Mouse (Mus musculus): ENCODE data around the gene Eif2b2. TPM values are rescaled to one million over a fixed set of nuclear protein-coding genes. Genes with fewer than 3 reads are reported as not detected.
A peak's percentile ranks its signal among the peaks of the same experiment; 100 is the strongest.

The Eif2b2 gene
- polyA plus RNA-seq, 1 experiment: 45.1 TPM

DNA sequence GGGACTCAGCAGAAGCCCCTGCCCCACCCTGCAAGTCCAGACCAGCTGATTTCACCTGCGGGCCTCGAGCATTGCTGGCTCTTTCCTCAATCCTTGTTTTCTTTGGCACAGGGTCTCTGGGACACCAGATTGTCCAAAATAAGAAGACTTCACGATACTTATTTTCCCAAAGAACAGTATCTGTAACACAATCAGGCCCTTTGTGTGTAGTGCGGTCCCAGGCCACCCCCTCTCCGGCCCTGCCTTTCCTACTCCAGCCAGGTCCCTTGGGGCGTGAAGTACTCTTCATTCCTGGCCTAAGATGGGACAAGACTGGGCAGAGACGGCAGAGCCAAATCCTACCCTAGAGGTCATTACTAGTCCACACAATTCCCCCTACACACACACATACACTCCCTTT is 17.1 kb upstream of the Eif2b2 start:
- TF ChIP-seq POLR2A (IDR thresholded peaks at IDR 0.05; ENCODE audit: borderline replicate concordance, low read depth, low read length) (no peak), CTCF (IDR thresholded peaks at IDR 0.05; ENCODE audit: low read depth, low read length) (no peak)
- Histone ChIP-seq H3K27ac (ENCODE audit: insufficient read depth, low read depth, low read length) (no peak overlapping the region), H3K4me3 (ENCODE audit: insufficient read depth, low read length) (no peak overlapping the region), H3K4me1 (ENCODE audit: control insufficient read depth, insufficient read depth, low read length) (no peaks in the 10 kb centered on the region)

DNA sequence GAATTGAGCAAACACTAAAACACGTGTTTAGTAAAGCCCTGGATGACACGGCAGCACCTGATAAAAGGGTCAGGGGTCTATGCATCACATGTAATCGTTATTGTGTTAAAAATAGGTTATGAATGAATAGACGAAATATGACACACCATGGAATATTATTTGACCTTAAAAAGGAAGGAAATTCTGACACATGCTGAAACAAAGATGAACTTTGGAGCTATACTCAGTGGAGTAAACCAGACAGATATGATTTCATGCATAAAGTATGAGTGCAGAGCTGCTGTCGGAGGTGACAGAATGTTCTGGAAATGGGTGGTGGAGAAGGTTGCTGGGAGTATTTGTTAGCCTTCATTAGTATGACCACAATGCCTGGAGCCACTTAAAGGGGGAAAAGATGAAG is 15.6 kb upstream of the Eif2b2 start:
- Histone ChIP-seq H3K27ac (ENCODE audit: insufficient read depth, low read depth, low read length) (no peak overlapping the region), H3K4me1 (ENCODE audit: control insufficient read depth, insufficient read depth, low read length) (no peaks in the 10 kb centered on the region), H3K4me3 (ENCODE audit: insufficient read depth, low read length) (no peak overlapping the region)
- TF ChIP-seq POLR2A (IDR thresholded peaks at IDR 0.05; ENCODE audit: borderline replicate concordance, low read depth, low read length): no peak
- TF ChIP-seq CTCF (IDR thresholded peaks at IDR 0.05; ENCODE audit: low read depth, low read length): no peak

DNA sequence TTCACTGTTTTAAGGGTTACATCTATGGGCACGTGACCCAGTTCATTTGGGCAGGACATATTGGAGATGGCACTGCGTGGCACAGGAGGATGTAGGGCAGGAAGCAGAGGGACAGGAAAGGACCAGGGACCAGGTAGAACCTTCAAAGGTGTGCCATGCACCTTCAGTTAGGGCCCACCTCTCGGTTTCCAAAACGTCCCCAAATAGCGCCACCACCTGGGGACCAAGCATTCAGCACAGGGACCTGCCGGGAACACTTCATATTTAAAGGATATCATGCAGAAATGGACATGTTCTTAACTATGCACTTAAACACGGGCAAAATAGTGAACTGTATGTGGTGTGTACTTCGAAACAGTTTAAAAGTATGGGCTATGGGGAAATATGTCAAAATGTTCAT is 15.2 kb upstream of the Eif2b2 start:
- TF ChIP-seq CTCF (IDR thresholded peaks at IDR 0.05; ENCODE audit: low read depth, low read length): 0 out of 2 replicates have a peak, but pooled peaks have one; percentile 27
- no peak for TF ChIP-seq POLR2A (IDR thresholded peaks at IDR 0.05; ENCODE audit: borderline replicate concordance, low read depth, low read length)
- Histone ChIP-seq H3K4me1 (ENCODE audit: control insufficient read depth, insufficient read depth, low read length) (no peaks in the 10 kb centered on the region), H3K4me3 (ENCODE audit: insufficient read depth, low read length) (no peak overlapping the region), H3K27ac (ENCODE audit: insufficient read depth, low read depth, low read length) (no peak overlapping the region)

DNA sequence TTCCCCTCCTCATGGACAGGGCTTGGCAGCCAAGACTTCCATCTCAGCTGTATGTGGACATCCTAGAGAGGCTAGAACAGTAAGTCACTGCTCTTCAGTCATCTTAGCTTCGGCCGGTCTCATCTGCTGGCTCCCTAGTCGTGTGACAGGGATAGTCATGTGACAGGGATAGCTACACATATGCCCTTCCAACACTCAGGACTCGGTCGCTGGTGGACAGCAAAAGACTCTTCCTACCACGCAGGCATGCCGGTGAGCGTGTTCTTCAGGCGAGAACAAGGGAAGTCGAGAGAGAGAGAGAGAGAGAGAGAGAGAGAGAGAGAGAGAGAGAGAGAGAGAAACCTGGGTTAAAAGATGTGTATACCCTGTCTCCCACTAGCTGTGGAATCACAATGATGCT is 13.9 kb upstream of the Eif2b2 start:
- Histone ChIP-seq H3K4me1 (ENCODE audit: control insufficient read depth, insufficient read depth, low read length) (no peaks in the 10 kb centered on the region), H3K27ac (ENCODE audit: insufficient read depth, low read depth, low read length) (no peak overlapping the region), H3K4me3 (ENCODE audit: insufficient read depth, low read length) (no peak overlapping the region)
- TF ChIP-seq CTCF (IDR thresholded peaks at IDR 0.05; ENCODE audit: low read depth, low read length): no peak
- TF ChIP-seq POLR2A (IDR thresholded peaks at IDR 0.05; ENCODE audit: borderline replicate concordance, low read depth, low read length): no peak

DNA sequence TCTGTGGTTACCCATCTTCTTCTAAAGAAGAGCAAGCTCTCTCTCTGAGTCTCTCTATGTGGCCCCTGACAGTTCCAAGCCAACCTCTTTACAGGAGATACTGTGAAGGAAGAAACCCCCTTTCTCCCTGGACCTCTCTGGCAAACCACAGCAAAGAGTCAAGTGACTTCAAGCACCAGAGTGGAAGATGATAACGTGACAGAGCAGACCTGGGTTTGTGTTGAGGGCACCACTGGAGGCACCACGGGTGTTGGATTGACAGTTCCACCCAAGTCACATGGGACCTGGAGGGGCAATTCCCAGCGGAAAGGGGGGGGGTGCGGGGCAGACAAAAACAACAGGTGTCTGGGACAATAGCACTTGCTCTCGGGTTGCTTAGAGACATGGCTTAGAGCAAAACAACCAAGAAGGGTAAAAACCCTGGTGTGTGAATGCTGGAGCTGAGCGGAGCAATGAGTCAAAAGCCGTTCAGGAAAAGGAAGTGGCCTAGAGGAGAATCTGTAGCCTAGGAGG is 10.5 kb upstream of the Eif2b2 start:
- Histone ChIP-seq H3K27ac (ENCODE audit: insufficient read depth, low read depth, low read length) (no peak overlapping the region), H3K4me1 (ENCODE audit: control insufficient read depth, insufficient read depth, low read length) (no peaks in the 10 kb centered on the region), H3K4me3 (ENCODE audit: insufficient read depth, low read length) (no peak overlapping the region)
- TF ChIP-seq POLR2A (IDR thresholded peaks at IDR 0.05; ENCODE audit: borderline replicate concordance, low read depth, low read length): no peak
- TF ChIP-seq CTCF (IDR thresholded peaks at IDR 0.05; ENCODE audit: low read depth, low read length): no peak

DNA sequence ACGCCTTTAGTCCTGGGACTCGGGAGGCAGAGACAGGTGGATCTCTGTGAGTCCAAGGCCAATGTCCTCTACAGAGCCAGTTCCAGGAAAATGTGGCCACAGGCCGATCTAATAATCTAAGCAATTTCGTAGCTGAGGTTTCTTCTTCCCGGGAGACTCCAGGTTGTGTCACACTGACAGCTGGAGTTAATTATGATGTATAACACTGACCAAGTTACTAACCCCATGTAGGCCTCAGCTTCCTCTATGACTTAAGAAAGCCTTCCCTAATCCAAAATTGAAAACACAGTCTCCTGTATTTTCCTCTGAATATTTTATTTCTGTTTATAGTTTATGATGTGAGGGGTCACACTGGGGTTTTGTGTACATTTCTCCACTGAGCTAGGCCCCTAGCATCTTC is 4.2 kb upstream of the Eif2b2 start:
- TF ChIP-seq CTCF (IDR thresholded peaks at IDR 0.05; ENCODE audit: low read depth, low read length): no peak
- TF ChIP-seq POLR2A (IDR thresholded peaks at IDR 0.05; ENCODE audit: borderline replicate concordance, low read depth, low read length): no peak
- H3K4me3 ChIP-seq (ENCODE audit: insufficient read depth, low read length): no peak overlapping the region
- peaks cover 4% of the 10 kb centered on the region for H3K4me1 ChIP-seq (ENCODE audit: control insufficient read depth, insufficient read depth, low read length)
- H3K27ac ChIP-seq (ENCODE audit: insufficient read depth, low read depth, low read length): no peak overlapping the region

DNA sequence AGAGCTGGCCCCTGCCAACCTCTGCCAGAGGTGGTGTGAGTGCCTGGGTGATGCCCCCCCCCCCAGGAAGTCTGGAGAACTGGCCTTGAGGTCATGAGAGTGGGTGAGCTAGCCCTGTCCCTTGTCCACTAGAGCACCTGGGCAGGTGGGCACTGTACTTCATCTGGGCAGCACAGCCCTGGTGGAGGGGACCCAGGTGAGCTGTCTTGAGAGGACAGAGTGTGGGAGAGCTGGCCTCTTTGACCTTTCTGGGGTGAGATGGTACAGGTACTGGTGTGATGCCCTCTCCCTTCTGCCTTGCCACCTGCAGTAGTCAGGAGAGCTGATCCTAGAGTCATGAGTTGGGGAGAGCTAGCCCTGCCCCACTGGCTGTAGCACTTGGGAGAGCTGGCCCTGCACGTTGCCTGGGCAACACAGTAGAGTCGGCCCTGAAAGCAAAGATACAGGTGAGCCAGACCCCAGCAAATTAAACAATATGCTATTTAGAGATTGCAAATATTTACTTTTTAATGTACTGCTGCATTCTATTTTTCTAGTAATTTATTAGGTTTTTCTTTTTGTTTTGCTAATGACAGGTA is 1.5 kb upstream of the Eif2b2 start:
- TF ChIP-seq CTCF (IDR thresholded peaks at IDR 0.05; ENCODE audit: low read depth, low read length) (no peak), POLR2A (IDR thresholded peaks at IDR 0.05; ENCODE audit: borderline replicate concordance, low read depth, low read length) (no peak)
- H3K4me3 ChIP-seq (ENCODE audit: insufficient read depth, low read length): no peak overlapping the region
- H3K27ac ChIP-seq (ENCODE audit: insufficient read depth, low read depth, low read length): no peak overlapping the region
- peaks cover 10% of the 10 kb centered on the region for H3K4me1 ChIP-seq (ENCODE audit: control insufficient read depth, insufficient read depth, low read length)

DNA sequence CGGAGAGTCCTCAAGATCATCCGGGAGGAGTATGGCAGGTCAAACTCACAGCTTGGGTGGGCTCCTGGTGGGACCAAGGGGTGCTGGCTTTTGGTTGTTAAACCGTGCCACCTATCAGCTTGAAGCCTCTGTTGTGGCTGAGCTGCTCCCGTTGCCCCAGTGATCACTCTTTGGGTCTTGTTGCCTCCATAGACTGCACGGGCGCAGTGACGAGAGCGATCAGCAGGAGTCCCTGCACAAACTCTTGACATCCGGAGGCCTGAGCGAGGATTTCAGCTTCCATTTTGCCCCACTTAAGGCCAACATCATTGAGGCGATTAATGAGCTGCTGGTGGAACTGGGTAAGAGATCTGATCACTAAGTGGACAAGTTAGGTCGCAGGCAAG is 617 bp downstream of the Eif2b2 start:
- peak overlapping the region; percentile 74 for H3K4me3 ChIP-seq (ENCODE audit: insufficient read depth, low read length)
- peaks cover 10% of the 10 kb centered on the region for H3K4me1 ChIP-seq (ENCODE audit: control insufficient read depth, insufficient read depth, low read length)
- TF ChIP-seq CTCF (IDR thresholded peaks at IDR 0.05; ENCODE audit: low read depth, low read length) (no peak), POLR2A (IDR thresholded peaks at IDR 0.05; ENCODE audit: borderline replicate concordance, low read depth, low read length) (0 out of 2 replicates have a peak, but pooled peaks have one; percentile 13)
- no peak overlapping the region for H3K27ac ChIP-seq (ENCODE audit: insufficient read depth, low read depth, low read length)

DNA sequence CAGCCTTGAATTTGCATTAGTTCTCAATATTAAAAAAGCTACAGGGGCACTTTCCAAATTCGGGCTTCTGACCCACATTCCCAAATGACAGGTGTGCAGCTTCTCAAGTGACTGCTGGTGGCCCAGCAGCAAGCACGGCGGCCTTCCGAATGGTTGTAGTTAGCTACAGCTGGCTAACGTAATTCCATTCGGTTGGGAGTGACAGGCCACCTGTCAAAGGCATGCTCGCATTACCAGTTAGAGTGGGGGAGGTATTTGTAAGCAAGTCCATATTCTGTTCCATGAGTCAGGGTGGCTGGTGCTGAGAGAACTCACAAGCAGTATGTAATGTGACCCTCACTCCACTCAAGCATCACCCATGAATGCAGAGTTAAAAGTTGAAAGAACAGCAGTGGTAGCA is 7.9 kb downstream of the Eif2b2 start:
- no peak overlapping the region for H3K4me3 ChIP-seq (ENCODE audit: insufficient read depth, low read length)
- TF ChIP-seq POLR2A (IDR thresholded peaks at IDR 0.05; ENCODE audit: borderline replicate concordance, low read depth, low read length) (no peak), CTCF (IDR thresholded peaks at IDR 0.05; ENCODE audit: low read depth, low read length) (no peak)
- H3K27ac ChIP-seq (ENCODE audit: insufficient read depth, low read depth, low read length): no peak overlapping the region
- H3K4me1 ChIP-seq (ENCODE audit: control insufficient read depth, insufficient read depth, low read length): peaks cover 7% of the 10 kb centered on the region

DNA sequence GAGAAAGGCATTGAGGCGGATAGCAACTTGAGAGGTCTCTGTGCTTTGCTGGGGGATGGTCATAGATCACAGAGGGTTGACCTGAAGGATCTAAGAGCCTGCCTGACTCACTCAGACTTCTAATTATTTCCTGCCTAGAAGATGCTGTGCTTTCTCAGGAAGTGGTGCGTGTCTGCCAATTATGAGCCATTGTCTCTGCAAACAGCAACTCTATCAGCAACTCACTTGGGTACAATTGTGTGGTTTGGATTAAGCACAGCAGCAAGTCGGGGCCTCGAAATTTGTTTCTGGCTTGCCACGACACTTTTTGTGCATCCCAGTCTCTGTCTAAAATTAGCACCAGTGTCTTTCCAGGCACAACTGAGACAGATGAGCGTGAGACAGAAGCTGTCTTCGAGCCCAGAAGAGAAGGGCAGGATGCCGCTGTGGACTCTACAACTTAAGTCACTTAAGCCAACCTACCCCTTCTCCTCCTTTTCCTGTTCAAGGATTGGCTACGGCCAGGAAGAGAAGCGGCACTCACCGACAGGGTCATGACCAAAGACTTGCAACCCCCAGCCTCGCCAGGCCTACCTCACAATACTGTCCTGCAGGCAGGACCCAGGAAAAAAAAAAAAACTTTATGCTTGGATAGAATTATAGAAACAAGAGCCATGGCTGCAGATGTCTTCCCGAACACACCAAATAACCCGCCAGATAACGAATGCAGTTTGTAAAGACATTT is 8.8 kb downstream of the Eif2b2 start:
- Histone ChIP-seq H3K27ac (ENCODE audit: insufficient read depth, low read depth, low read length) (no peak overlapping the region), H3K4me1 (ENCODE audit: control insufficient read depth, insufficient read depth, low read length) (peaks cover 7% of the 10 kb centered on the region)
- TF ChIP-seq CTCF (IDR thresholded peaks at IDR 0.05; ENCODE audit: low read depth, low read length) (no peak), POLR2A (IDR thresholded peaks at IDR 0.05; ENCODE audit: borderline replicate concordance, low read depth, low read length) (no peak)

More for the DNA sequence above, 8.8 kb downstream of the Eif2b2 start:
- no peak overlapping the region for H3K4me3 ChIP-seq (ENCODE audit: insufficient read depth, low read length)
